Comparison of ENCODE assay signal across 12 mouse cellular contexts in genomic region chr9:66899526-66899925, GRCm38 (mm10).
"Had no signal": no experiment of that assay in that cellular context is flagged by ENCODE, and none has a peak within 500 bp of the region (broad histone marks: within the 10 kb centered on the region; RNA-seq: fewer than 3 reads in every experiment).

No protein-coding gene starts in this region.

- H3K4me2 ChIP-seq: intestine, embryonic 15.5 days; limb, embryonic 12.5 days; lung, embryonic 15.5 days; midbrain, embryonic 12.5 days; neural tube, embryonic 12.5 days had no signal

- DNase-seq: kidney, adult 18-20 months; kidney, postnatal 10 days; kidney, postnatal 4 days; thymus, adult 2 months; thymus, postnatal 4 days had no signal

- H3K36me3 ChIP-seq: intestine, embryonic 15.5 days; midbrain, embryonic 12.5 days; neural tube, embryonic 12.5 days had no signal

- H3K27me3 ChIP-seq: intestine, embryonic 15.5 days; limb, embryonic 12.5 days; lung, embryonic 15.5 days; midbrain, embryonic 12.5 days; neural tube, embryonic 12.5 days had no signal

- H3K9me3 ChIP-seq: intestine, embryonic 15.5 days; limb, embryonic 12.5 days; lung, embryonic 15.5 days; midbrain, embryonic 12.5 days; neural tube, embryonic 12.5 days had no signal

- H3K27ac ChIP-seq: intestine, embryonic 15.5 days; layer of hippocampus, adult 2 months; limb, embryonic 12.5 days; lung, embryonic 15.5 days; midbrain, embryonic 12.5 days; neural tube, embryonic 12.5 days had no signal

- H3K4me1 ChIP-seq: neural tube, embryonic 12.5 days had no signal

- H3K4me3 ChIP-seq: intestine, embryonic 15.5 days; layer of hippocampus, adult 2 months; limb, embryonic 12.5 days; lung, embryonic 15.5 days; midbrain, embryonic 12.5 days; myocyte; neural tube, embryonic 12.5 days had no signal

- ATAC-seq: intestine, embryonic 15.5 days had no signal

- H3K9ac ChIP-seq: intestine, embryonic 15.5 days; limb, embryonic 12.5 days; lung, embryonic 15.5 days; midbrain, embryonic 12.5 days; neural tube, embryonic 12.5 days had no signal
